Mouse (Mus musculus): Measurements from ENCODE around the gene Fzd5. TPM values are rescaled to one million over a fixed set of nuclear protein-coding genes. Genes with fewer than 3 reads are reported as not detected.
A peak's percentile ranks its signal among the peaks of the same experiment; 100 is the strongest.

The Fzd5 gene
- polyA plus RNA-seq, 1 experiment from 2014 or later, result 1.1 TPM

- DNase-seq (ENCODE audit: low spot score), result no peak
Observed at GRCm38 (mm10) chr1:64733453-64734245, 3.9 kb downstream of the Fzd5 start.

DNA sequence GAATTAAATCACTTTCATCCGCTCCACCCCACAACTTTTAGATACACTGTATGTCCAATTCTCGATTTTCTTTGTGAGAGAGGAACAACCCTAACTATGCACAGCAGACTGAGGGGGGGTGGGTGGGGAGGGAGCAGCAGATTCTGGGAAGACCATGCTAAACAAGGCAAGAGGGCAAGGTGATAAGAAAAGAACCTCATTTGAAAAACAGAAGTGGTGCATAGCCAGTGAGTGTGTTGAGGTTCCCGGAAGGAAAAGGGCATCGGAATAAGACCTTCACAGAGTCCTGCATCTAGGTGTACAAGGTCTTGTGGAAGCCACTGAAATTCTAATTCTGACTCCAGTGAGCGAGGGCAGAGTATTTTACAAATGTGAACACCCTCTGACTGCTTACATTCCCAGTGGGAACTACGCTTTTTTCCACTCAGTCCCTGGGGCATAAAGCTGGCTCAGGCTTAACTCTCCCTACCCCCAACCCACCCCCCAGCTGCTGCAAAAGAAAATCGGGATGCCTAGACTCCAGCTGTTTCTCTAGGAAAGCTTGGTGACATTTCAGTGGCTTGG lies 4.8 kb downstream of the Fzd5 start:
- DNase-seq (ENCODE audit: low spot score), result no peak

DNA sequence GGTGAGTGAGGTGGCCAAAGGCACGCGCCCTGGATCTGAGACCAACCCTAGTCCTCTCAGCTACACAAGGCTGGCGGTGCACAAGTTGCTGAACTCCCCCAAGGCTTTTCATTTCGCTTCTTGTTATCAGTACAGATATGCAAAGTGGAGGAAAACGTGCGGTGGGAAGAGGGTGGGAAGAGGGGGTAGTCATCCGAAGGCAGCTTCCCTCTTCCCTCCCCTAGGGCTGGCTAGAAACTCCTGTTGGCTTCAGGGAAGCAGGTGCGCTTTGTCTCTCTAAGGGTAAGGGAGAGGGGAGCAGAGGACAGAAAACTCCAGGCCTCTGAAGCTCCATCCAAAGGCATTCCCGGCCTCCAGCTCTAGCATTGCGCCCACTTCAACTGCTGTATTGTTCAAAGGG lies 5.4 kb downstream of the Fzd5 start:
- DNase-seq (ENCODE audit: low spot score), result no peak

DNA sequence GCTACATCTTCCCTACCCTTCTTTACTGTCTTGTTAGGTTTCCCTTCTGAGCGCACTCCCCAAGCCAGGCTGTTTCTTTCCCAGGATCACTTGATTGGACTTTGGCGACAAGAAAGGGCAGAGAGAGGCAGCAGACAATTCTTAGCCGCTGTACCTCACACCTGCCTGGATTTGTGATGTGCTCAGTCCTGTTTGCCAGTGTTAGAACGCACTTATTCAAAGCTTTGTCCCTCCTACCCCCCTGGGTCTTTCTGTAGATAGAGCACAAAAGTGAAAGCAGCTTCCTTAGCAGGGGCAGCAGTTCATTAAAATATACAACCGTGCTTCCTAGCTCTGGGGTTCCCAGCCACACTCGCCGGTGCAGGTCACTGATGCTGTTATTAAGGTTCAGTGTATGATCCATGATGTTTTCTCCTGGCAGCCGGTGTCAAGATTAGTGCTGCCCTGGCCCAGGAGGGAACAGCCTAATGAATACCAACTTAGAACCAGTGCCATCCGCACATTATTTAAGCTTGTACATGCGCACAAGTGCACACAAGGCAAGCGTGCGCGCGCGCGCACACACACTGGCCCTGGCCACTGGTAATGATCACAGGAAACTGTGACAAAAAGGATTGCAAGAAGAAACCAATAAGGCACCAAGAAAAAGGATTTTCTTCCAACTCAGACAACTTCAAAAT lies 6.1 kb downstream of the Fzd5 start:
- no peak for DNase-seq (ENCODE audit: low spot score)

DNA sequence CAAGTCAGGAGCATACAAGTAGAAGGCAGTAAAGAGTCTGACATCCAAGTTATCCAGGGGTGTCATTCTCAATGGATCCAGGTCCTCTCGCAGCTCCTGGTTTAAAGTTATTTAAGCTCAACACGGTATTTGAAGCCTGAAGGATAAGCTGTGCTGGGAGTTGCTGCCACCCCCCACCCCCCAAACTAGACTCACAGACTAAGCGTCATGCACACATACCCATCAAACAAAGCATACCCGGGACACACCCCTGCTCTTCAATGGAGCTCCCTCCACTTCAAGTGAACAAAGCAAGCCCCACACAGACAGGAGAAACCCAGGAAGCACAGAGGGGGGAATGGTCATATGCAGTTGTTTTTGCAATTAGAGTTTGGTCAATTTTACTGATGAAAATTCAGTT lies 7.5 kb downstream of the Fzd5 start:
- no peak for DNase-seq (ENCODE audit: low spot score)

DNA sequence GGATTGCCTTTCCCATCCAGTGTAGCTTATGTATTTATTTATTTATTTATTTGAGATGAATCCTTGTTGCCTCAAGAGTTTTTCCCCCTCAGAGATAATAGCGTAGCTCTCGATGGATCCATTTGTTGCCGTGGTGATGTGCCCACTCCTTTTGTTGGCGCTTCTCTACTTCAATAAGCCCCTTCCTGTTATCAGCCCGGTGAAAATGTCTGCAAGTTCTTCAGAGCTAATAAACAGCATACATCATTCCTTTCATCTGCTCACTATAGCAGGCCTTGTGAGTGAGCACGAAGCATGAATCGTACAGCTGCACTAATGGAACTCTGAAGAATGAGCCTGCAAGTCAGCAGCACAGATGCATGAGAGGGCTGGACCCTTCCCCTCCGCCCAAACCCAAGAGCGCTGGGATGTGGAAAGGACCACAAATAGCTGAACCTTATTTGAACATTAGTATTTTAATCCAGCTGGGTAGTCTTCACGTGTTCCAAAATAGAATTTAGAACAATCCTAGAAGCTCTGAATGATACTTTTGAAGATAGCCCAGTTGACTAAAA lies 16.4 kb downstream of the Fzd5 start:
- DNase-seq (ENCODE audit: low spot score), result no peak

DNA sequence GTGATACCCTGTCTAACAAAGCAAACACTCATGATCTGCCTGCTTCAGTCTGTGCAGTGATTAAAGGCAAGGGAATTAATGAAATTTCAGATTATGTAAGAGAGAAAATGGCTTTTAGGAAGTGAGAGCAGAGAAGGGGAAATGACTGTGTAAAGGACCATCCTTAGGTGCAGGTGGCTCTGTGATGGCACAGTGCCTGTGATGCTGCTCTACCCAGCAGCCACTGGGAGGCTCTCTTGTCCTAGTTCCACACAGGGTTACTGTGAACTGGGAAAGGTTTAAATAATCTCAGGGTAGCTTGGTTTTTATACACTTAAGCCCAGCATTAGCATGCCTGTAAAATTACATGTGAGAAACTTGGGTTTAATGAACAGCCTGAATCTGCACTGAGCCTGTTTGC lies 20.0 kb downstream of the Fzd5 start:
- DNase-seq (ENCODE audit: low spot score), result peak; percentile 68

- no peak for DNase-seq (ENCODE audit: low spot score)
Observed at GRCm38 (mm10) chr1:64716589-64717304, 20.8 kb downstream of the Fzd5 start.

DNA sequence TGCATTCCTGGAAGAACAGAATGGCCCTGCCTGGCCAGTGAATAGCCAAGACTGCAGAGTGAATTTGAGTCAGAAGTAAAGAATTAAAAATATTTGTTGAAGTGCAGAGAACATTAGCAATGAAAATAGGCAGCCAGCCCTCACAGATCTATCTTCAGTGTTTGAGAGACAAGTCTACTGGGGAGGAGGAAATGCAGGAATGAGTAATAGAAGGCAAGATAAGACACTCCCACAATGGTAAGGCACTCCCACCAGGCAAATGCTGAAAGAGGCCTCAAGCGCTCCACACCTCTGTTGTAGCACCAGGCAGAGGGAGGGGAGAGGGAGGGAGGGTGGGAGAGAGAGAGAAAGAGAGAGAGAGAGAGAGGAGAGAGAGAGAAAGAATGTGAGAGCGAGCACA lies 22.1 kb downstream of the Fzd5 start:
- no peak for DNase-seq (ENCODE audit: low spot score)

DNA sequence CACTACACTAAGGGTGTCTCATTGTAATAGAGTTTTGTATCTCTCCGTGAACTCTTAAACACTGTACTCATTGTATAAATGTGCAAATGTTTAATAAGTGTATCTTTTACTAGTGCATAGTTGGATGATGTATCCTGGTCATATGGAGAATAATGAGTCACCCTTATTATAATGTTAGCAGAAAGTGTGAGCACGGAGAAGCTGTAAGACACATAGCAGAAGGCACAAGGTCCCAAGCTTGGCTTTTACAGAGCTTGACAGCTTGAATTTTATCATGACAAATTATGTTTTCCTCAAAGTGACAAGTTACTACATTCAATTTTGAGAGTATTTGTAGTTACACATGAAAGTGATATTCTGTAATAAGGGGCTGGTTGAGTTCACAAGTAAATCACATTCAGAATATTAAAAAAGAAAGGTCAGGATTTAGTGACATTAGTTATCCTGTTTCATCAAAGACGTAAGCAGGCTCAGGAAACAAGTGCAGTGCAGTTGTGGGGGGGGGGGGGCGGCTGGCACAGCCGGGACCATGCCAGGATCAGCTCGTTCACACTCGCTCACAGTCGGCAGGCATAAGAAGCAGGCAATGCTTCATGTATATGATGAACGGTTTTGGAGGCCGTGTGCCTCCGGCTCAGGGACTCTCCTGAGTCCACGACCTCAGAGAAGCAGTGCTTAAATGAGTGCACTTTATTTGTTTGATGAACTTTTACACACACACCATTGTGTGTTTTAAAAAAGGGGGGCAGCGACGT lies 25.4 kb downstream of the Fzd5 start:
- no peak for DNase-seq (ENCODE audit: low spot score)

DNA sequence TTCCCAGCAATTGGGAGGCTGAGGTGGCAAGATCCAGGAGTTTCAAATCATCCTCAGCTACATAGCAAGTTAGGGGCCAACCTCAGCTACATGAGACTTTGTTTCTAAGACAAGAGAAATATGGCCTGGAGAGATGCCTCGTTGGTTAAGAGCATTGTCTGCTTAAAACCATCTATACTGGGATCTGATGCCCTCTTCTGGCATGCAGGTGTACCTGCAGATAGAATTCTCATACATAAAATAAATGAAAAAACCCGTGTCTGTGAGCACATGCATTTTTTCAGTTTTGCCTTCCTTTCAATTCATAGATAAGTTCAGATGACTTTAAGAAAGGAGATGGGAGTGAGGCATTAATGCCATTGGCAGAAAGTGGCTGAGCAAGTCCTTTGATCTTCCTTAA lies 27.7 kb downstream of the Fzd5 start:
- peak; percentile 55 for DNase-seq (ENCODE audit: low spot score)

- DNase-seq (ENCODE audit: low spot score), result no peak
Observed at GRCm38 (mm10) chr1:64706610-64707009, 30.9 kb downstream of the Fzd5 start.

- DNase-seq (ENCODE audit: low spot score), result peak; percentile 80
Observed at GRCm38 (mm10) chr1:64705230-64705629, 32.3 kb downstream of the Fzd5 start.

GRCm38 (mm10) chr1:64701780-64702179 lies 35.8 kb downstream of the Fzd5 start:
- no peak for DNase-seq (ENCODE audit: low spot score)

- no peak for DNase-seq (ENCODE audit: low spot score)
Observed at GRCm38 (mm10) chr1:64695156-64695555, 42.4 kb downstream of the Fzd5 start.

GRCm38 (mm10) chr1:64691581-64691980 lies 46.0 kb downstream of the Fzd5 start:
- peak; percentile 8 for DNase-seq (ENCODE audit: low spot score)

DNA sequence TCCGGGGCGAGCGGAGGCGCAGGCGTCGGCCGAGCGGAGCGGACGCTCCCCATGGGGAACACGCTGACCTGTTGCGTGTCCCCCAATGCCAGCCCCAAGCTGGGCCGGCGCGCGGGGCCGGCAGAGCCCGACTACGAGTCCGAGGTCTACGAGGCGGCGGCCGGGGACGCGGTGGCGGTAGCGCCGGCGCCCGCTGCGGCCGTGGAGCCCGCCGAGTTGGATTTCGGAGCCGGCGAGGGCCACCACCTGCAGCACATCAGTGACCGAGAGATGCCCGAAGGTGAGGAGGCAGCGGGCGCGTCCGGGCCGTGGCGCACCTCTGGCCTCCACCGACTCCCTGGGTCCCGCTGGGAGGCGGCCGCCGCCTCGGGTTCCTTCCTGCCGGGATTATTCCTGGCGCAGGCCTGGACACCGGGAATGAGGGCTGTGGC lies 46.4 kb downstream of the Fzd5 start:
- peak; percentile 41 for DNase-seq (ENCODE audit: low spot score)

- DNase-seq (ENCODE audit: low spot score), result peak; percentile 99
Observed at GRCm38 (mm10) chr1:64690213-64691013, 47.1 kb downstream of the Fzd5 start, which contains the start of gene Ccnyl1. TSS of gene Ccnyl1 (plus strand) at chr1:64690455.

DNA sequence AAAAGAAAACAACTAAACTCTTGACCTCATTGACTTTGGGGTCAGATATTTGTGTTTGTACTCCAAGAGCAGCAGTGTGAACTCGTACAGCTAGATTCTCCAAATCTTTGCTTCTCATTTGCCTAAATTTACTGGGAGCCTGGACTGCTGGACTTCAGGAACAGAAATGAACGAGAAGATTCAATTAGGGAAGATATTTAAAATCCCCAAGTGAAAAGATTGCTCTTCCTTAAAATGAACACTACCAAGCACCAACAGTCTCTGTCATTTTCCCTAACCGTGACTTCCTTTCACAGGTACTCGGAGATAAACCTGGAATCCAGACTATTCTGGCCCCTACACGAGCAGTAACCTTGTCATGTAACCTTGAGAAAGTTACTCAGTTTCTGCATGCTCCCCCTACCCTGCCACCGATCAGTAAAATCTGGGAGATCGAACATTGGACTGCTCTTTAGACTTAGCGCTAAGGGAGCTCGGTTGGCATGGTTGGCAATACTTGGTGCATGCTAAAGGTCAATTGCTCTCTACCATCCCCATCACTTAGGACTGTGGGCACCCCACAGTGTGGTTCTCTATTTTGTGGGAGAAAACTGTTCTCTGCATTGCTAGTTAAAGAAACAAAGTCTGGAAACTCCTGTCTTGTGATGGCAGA lies 47.9 kb downstream of the Fzd5 start:
- no peak for DNase-seq (ENCODE audit: low spot score)

Data from thymus, postnatal 0 days (tissue).